Mouse (Mus musculus) monocyte, adult 5-6 weeks (primary cell): Measurements from ENCODE around the gene Gm11985. TPM values are rescaled to one million over a fixed set of nuclear protein-coding genes. Genes with fewer than 3 reads are reported as not detected.

Experiments
- ATAC-seq: fragments of 153-309, 156-312 bp; replicated peaks from 2 replicates; pipeline ENCODE4 v1.8.0; 2017; ENCODE audit warnings: mild to moderate bottlenecking; ENCODE audit not compliant: low TSS enrichment, insufficient number of reproducible peaks, severe bottlenecking, poor library complexity, low FRiP score
- total RNA-seq: library from RNA; stranded (forward); fragments of 200-1000, 200-491, 200-594 nt; gene quantifications from 3 replicates; pipeline ENCODE4 v1.2.3, GENCODE M21; 2017

Gene Gm11985
- total RNA-seq, 1 experiment from 2014 or later, result not detected

- no peak for ATAC-seq
Measured at GRCm38 (mm10) chr11:7133736-7134135, 54.6 kb downstream of the Gm11985 start.

Other genes starting within 250 kb of the Gm11985 start
- not detected in 3 replicates for gene Adcy1, start 125.1 kb downstream of the Gm11985 start, total RNA-seq
- not detected in 3 replicates for gene Igfbp1, start 9.2 kb upstream of the Gm11985 start, total RNA-seq
- not detected in 3 replicates for gene Igfbp3, start 25.4 kb upstream of the Gm11985 start, total RNA-seq